Mouse (Mus musculus) embryonic stem cell, embryonic (primary cell): ENCODE measurements around the gene Inka2.

Experiments used
- CTCF ChIA-PET, 4 experiments: fragments of 300-600 bp in 2 of 4; fragments of 350-600 bp in 2 of 4; sonication (Branson Sonifier 250); formaldehyde crosslinking; loops; one replicate each; lab custom pipeline; 2022; ENCODE audit warnings: inconsistent platforms in 2 of 4; lab: Charles Lee
- POLR2A ChIA-PET, 4 experiments: fragments of 300-600 bp in 2 of 4; fragments of 350-600 bp in 2 of 4; sonication (Branson Sonifier 250); formaldehyde crosslinking; loops; one replicate each; lab custom pipeline; 2022; ENCODE audit warnings: antibody characterized with exemption in 4 of 4, inconsistent platforms in 1 of 4; lab: Charles Lee

Gene Inka2

DNA sequence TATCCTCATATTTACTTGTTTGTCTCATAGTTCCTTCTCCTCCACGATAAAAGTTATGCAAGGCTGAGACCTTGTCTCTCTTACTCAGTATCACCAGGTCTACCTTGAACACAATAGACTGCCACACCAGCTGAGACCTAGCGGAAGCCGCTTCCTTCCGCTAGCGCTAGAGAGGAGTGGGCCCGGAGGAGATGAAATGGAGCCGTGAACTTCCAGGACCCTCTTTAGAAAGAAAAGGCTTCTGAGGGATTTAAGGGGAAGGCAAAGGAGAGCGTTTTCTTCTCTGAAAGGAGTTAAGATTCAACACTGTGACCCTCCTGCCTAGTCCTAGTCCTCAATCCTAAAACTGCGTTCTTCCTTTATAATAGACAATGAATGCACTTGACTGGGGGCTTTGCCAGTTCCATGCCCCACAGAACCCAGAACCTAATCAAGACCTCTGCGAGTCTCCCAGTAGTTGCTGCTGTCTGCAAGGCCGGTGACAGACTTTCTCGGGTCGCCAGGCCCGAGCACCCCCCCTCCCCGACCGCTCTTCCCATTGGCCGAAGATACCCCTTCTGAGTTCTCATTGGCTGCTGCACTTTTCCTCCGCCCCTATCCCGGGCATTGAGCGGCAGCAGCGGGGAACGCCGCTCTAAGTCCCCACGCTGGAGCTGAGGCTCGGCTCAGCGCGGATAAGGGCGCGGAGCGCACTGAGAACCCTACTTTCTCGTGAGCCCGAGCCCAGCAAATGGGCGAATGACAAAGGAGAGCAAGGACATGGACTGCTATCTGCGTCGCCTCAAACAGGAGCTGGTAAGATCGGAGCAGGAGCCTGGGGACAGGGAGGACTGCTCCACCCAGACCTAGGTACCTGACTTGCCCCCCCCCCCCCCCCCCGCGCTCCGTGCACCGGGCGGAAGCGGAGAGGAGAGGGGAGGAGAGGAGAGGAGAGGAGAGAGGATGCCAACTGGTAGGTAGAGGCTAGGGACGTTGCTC, at the start of gene Inka2:
Gene Inka2, plus strand, starts transcription at position 569 of the 978 bp plus-strand sequence.
- ChIA-PET POLR2A (interaction anchor here in 3 of 4 experiments (0.6 to 1.8 kb wide), 22 partner anchors 10 to 1065 kb away, joined by 3 to 11 read pairs (median 4); partner anchors contain the start of genes Wdr77 (in 2 of the 3), Atp5f1 (in 1 of the 3), Cept1 (in 1 of the 3) and Ddx20 (in 1 of the 3)), CTCF (interaction anchor here in 2 of 4 experiments (0.7 to 2.3 kb wide), 3 partner anchors 17 to 23 kb away, joined by 3 to 9 read pairs (median 7); no protein-coding TSS in a partner anchor)

DNA sequence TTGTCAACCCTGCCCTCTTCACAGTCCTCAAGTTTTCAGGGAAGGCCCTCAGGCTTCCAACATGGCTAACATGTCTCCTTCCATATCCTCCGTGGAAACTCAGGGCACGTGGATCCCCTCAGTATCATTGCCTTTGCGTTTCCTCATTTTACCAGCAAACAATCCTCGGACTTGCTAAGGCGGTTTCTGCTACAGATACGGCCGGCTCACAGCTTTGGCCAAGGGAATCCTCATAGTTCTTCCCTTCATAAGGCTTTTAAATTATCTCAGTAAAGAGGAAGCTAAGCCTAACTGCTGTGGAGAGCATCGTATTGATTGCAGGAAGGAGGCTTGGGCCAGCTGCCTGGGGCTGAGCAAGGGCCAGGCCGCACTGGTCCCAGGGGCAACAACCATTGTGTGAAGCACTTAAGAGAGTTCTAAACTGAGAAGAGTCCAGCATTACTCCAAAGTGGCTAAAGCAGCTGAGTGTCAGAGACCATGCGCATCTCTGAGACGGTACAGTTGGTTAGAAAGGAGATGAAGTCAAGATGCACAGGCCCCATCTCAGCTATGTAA, 49.3 kb upstream of the Inka2 start:
- CTCF ChIA-PET, result no interaction called here
- POLR2A ChIA-PET, result no interaction called here

GRCm38 (mm10) chr3:105660530-105660929, 43.9 kb upstream of the Inka2 start:
- POLR2A ChIA-PET, result interaction anchor here in 2 of 4 experiments (0.7 to 1.0 kb wide), 2 partner anchors 10 to 125 kb away, joined by 3 to 4 read pairs; no protein-coding TSS in a partner anchor
- CTCF ChIA-PET, result interaction anchor here in 1 of 4 experiments (1.2 kb wide), 1 partner anchor 13 kb away, joined by 4 read pairs; no protein-coding TSS in a partner anchor

GRCm38 (mm10) chr3:105663043-105663442, 41.4 kb upstream of the Inka2 start:
- POLR2A ChIA-PET, result no interaction called here
- CTCF ChIA-PET, result no interaction called here

GRCm38 (mm10) chr3:105665105-105665765, 39.2 kb upstream of the Inka2 start:
- ChIA-PET CTCF (no interaction called here), POLR2A (no interaction called here)

- POLR2A ChIA-PET, result no interaction called here
- CTCF ChIA-PET, result interaction anchor here in 1 of 4 experiments (0.6 kb wide), 1 partner anchor 1251 kb away, joined by 3 read pairs; no protein-coding TSS in a partner anchor
Observed at GRCm38 (mm10) chr3:105666996-105667523, 37.3 kb upstream of the Inka2 start.

DNA sequence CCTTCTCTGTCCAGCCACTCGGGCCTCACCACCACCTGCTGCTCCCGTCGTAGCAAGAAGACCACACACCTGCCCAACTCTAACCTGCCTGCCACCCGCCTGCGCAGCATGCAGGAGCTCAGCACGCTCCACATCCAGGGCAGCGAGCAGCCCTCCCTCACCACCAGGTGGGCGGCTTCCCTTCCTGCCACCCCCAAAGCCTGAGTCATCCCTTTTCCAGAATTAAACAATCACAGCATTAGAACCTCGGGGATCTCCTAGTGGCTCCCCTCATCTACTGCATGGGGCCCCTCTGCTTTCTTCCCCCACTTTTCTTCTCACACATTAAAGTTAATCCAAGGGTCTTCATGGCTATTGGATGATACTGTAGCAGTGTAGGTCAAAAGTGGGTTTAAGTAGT, 36.2 kb upstream of the Inka2 start:
- CTCF ChIA-PET, result no interaction called here
- POLR2A ChIA-PET, result no interaction called here

DNA sequence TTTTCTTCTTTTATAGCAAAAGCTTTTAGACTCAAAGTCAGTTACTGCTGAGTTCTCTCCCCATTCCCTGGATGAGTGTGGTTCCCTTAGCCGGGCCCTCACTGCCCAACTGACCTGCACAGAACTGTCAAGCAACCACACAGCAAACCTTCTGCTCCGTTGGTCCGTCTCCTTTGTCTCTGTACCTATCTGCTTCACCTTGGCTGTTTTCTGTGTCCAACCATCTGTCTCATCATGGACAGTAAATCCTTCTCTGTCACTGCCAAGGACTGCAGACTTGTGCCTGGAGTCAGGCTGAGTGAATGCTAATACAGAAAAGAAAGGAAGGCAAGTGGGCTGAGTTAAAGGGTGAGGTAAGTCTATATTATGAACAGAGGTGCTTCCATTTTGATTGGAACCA, 34.6 kb upstream of the Inka2 start:
- ChIA-PET CTCF (no interaction called here), POLR2A (interaction anchor here in 1 of 4 experiments (1.1 kb wide), 1 partner anchor 9 kb away, joined by 4 read pairs; no protein-coding TSS in a partner anchor)

DNA sequence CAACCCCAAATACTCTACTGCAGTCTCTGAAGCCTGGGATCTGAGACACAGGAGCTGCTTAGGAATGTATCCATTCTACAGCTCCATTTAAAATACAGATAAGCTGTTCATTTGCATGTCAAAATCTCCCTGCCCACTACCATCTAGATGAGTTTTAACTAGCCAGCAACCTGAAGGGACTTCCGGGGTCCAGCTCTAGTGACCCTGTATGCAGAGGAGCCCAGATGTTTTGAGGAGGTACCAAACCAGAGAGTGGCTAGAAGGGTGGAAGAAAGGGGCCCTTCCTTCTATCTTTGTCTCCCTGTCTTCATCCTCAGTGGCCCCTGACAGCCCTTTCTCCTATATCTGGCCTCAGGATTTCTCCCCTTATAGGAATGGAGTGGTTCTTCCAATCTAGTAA, 33.6 kb upstream of the Inka2 start:
- CTCF ChIA-PET, result no interaction called here
- POLR2A ChIA-PET, result interaction anchor here in 2 of 4 experiments (1.0 to 1.1 kb wide), 2 partner anchors 10 to 16 kb away, joined by 3 to 4 read pairs; no protein-coding TSS in a partner anchor

GRCm38 (mm10) chr3:105674595-105675218, 29.7 kb upstream of the Inka2 start:
- POLR2A ChIA-PET, result interaction anchor here in 3 of 4 experiments (0.6 to 3.0 kb wide), 8 partner anchors 8 to 336 kb away, joined by 3 to 17 read pairs (median 4); partner anchors contain the start of gene Inka2 (in 1 of the 3)

GRCm38 (mm10) chr3:105675932-105676331, 28.5 kb upstream of the Inka2 start:
- POLR2A ChIA-PET, result interaction anchor here in 2 of 4 experiments (0.7 to 1.1 kb wide), 3 partner anchors 11 to 440 kb away, joined by 3 read pairs; partner anchors contain the start of gene Wdr77 (in 1 of the 2)
- CTCF ChIA-PET, result interaction anchor here in 2 of 4 experiments (1.9 to 2.5 kb wide), 2 partner anchors 50 to 224 kb away, joined by 14 to 20 read pairs; no protein-coding TSS in a partner anchor

More at GRCm38 (mm10) chr3:105674595-105675218, 29.7 kb upstream of the Inka2 start:
- CTCF ChIA-PET, result interaction anchor here (0.5 to 2.5 kb wide), 25 partner anchors 10 to 1485 kb away, joined by 3 to 20 read pairs (median 3); no protein-coding TSS in a partner anchor

DNA sequence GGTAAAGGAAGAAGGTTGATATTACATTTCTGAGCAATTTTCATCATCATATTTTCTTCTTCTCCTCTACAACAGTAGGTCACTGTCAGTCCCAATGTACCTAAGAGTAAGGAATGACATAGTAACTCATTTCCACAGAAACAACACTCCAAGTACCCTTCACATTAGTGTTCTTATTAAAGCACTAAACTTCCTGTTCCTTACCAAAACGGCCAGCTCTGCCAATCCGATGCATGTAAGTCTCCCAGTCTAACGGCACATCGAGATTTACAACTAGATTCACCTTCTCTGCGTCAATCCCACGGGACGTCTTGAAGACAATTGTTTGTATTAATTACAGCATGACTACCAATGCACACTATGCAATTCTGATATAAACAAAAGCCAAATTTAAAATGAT, 24.1 kb upstream of the Inka2 start:
- POLR2A ChIA-PET, result interaction anchor here in 2 of 4 experiments (1.2 to 1.6 kb wide), 3 partner anchors 23 to 278 kb away, joined by 3 to 4 read pairs (median 3); partner anchors contain the start of gene Wdr77 (in 1 of the 2)

GRCm38 (mm10) chr3:105686394-105687323, 17.7 kb upstream of the Inka2 start:
- POLR2A ChIA-PET, result interaction anchor here in 3 of 4 experiments (0.7 to 5.2 kb wide), 22 partner anchors 11 to 278 kb away, joined by 3 to 29 read pairs (median 4); partner anchors contain the start of genes Wdr77 (in 3 of the 3), Atp5f1 (in 1 of the 3) and Inka2 (in 1 of the 3)
- CTCF ChIA-PET, result interaction anchor here in 2 of 4 experiments (1.0 to 1.6 kb wide), 2 partner anchors 40 to 213 kb away, joined by 3 to 4 read pairs; no protein-coding TSS in a partner anchor

More for the DNA sequence above, 24.1 kb upstream of the Inka2 start:
- CTCF ChIA-PET, result no interaction called here

DNA sequence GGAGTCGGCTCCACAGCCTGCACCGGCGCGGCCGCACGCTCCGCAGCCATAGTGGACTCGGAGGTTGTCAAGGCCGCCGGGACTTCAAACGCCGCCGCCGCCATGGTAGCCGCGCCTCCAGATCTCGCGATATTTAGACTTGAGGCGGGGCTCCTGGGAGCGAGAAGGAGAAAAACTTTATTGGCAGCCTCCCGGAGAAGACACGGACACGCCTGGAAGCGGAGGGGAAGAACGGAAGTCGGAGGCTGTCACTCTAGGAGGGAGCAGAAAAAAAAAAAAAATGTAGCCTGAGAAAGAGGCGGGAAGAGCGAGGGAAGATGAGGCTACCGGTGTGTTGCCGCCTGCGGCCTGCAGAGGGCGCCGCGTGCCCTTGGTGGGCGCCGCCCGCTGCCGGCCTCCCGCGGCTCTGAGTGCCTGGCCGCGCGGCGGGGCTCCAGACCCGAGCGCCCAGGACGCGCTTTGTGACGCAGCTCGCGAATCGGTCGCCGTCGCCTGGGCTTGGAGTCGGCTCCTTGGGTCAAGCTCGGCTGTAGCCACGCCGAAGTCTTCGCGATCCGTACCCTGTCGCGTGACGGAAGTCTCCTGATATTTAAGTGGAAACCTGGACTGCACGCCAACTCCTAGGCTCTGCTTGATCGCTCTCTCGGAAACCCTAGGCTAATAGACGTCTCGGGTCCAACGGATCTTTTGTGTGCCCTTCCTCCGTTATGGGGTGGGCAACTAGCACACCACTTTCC, 16.9 kb upstream of the Inka2 start, which contains the start of gene Ddx20:
Gene Ddx20, minus strand, starts transcription at position 251 of the 737 bp plus-strand sequence.
- ChIA-PET POLR2A (interaction anchor here in 3 of 4 experiments (0.7 to 5.2 kb wide), 18 partner anchors 10 to 277 kb away, joined by 3 to 29 read pairs (median 4); partner anchors contain the start of genes Wdr77 (in 2 of the 3), Atp5f1 (in 1 of the 3) and Inka2 (in 1 of the 3)), CTCF (interaction anchor here in 3 of 4 experiments (0.9 to 1.6 kb wide), 4 partner anchors 39 to 212 kb away, joined by 3 to 4 read pairs (median 3); no protein-coding TSS in a partner anchor)

DNA sequence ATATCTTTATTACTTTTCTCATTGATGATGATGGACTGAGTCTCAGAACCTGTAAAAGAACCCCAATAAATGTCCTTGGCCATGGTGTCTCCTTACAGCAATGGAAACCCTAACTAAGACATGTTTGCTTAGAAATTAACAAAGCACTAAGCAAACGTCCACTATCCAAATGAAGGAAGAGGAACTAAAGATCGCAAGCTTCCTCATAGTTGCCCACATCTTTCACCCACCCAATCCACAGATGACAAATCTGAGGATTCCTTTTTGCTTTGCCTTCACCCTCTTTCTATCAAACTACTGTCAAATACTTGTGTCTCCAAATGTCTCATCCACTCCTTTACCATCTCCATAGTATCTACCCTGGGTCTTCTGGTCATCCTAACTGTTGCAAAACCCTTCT, 15.9 kb upstream of the Inka2 start:
- POLR2A ChIA-PET, result interaction anchor here in 2 of 4 experiments (0.6 to 5.2 kb wide), 5 partner anchors 11 to 338 kb away, joined by 3 to 29 read pairs (median 3); partner anchors contain the start of genes Atp5f1 (in 1 of the 2), Inka2 (in 1 of the 2) and Wdr77 (in 1 of the 2)
- CTCF ChIA-PET, result interaction anchor here in 3 of 4 experiments (0.8 to 1.6 kb wide), 4 partner anchors 26 to 211 kb away, joined by 3 read pairs; no protein-coding TSS in a partner anchor
